Mouse (Mus musculus): ENCODE results near the gene Pdcd1. TPM values are rescaled to one million over a fixed set of nuclear protein-coding genes. Genes with fewer than 3 reads are reported as not detected.
"Not testable (repeated sequence)": the region's sequence is repeated elsewhere in the genome, so short reads cannot be mapped to it uniquely, and the experiment has no call there.

Gene Pdcd1
- total RNA-seq, 1 experiment = 0.45 TPM

DNA sequence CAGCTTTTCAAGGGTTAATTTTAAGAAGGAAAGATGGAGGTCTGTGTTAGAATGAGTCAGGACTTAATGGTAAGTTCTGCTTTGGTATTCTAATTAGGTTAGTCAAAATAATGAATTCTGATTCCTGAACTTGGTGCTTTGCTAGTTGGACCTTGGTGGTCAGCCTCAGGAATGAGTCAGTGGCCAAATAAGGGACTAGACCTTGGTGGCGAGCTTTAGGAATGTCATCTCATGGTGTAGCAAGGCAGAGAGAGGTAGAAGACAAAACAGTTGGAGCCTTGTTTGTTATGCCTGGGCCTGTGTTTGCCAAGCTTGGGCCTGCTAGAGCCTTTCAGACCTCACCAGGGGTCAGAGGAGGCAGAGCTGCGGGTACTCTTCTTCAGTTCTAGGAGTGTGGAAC is 23.6 kb downstream of the Pdcd1 start:
- TF ChIP-seq ZC3H11A (IDR thresholded peaks at IDR 0.05; ENCODE audit: borderline replicate concordance, low read depth, low read length) = no peak
- H3K4me3 ChIP-seq (ENCODE audit: insufficient read depth in 1 of 2, low read depth in 1 of 2, low read length in 2 of 2, poor library complexity in 1 of 2, severe bottlenecking in 1 of 2) = no peak overlapping the region
- no peaks in the 10 kb centered on the region for H3K9me3 ChIP-seq (ENCODE audit: control insufficient read depth, insufficient read depth, low read depth, low read length)
- H3K36me3 ChIP-seq (ENCODE audit: control insufficient read depth, insufficient read depth, low read length, poor library complexity, severe bottlenecking) = no peaks in the 10 kb centered on the region
- no peak overlapping the region for H3K27ac ChIP-seq (ENCODE audit: insufficient read depth, low read depth, low read length, poor library complexity, severe bottlenecking)
- no peak overlapping the region for H3K9ac ChIP-seq (ENCODE audit: insufficient read depth, low read depth, low read length, poor library complexity, severe bottlenecking)
- no peaks in the 10 kb centered on the region for H3K4me1 ChIP-seq (ENCODE audit: control insufficient read depth in 2 of 2, insufficient read depth in 2 of 2, low read length in 2 of 2, poor library complexity in 1 of 2)
- no peak for DNase-seq (ENCODE audit: low read depth, low spot score)
- in situ Hi-C loops (cut with MboI; ENCODE audit: low sequenced_read_pairs in 2 of 2, unreplicated experiment in 2 of 2) = no loop called here

DNA sequence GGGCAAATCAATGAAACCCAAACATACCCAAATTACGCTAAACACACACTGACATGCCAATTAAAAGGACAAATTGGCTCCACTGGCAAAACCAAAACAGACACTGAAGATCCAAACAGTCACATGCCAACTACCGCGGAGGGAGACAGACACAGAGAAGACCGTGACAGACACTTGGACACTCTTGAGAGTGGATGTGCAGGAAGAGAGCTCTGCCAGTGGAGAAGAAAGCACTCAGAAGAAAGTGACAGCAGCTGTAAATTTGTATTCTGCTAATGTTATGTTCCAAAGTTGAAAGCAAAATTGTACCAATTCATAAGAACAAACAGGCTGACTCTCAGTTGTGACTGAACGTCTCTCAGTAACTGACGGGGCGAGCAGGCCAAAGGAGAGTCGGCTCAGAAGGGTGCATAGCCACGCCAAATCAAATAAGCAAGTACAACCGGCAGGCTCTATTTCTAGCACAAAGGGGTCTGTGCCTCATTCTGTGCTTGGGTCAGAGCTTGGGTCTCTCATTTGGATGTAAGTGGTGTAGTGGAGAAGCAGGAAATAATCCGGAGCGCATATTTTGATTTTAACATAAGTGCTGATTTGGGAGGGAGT is 24.7 kb downstream of the Pdcd1 start:
- H3K4me3 ChIP-seq (ENCODE audit: insufficient read depth in 1 of 2, low read depth in 1 of 2, low read length in 2 of 2, poor library complexity in 1 of 2, severe bottlenecking in 1 of 2) = no peak overlapping the region
- no peaks in the 10 kb centered on the region for H3K4me1 ChIP-seq (ENCODE audit: control insufficient read depth in 2 of 2, insufficient read depth in 2 of 2, low read length in 2 of 2, poor library complexity in 1 of 2)
- no peaks in the 10 kb centered on the region for H3K36me3 ChIP-seq (ENCODE audit: control insufficient read depth, insufficient read depth, low read length, poor library complexity, severe bottlenecking)
- TF ChIP-seq HCFC1 (IDR thresholded peaks at IDR 0.05; ENCODE audit: borderline replicate concordance, insufficient read depth, low read length) (no peak), ZC3H11A (IDR thresholded peaks at IDR 0.05; ENCODE audit: borderline replicate concordance, low read depth, low read length) (no peak), ZNF384 (IDR thresholded peaks at IDR 0.05; ENCODE audit: low read depth, low read length) (no peak), MAFK (IDR thresholded peaks at IDR 0.05; ENCODE audit: insufficient read depth, low read depth, low read length) (no peak), CHD2 (IDR thresholded peaks at IDR 0.05; ENCODE audit: low read depth, low read length) (no peak)
- H3K27ac ChIP-seq (ENCODE audit: insufficient read depth, low read depth, low read length, poor library complexity, severe bottlenecking) = no peak overlapping the region
- no peak for DNase-seq (ENCODE audit: low read depth, low spot score)
- H3K9me3 ChIP-seq (ENCODE audit: control insufficient read depth, insufficient read depth, low read depth, low read length) = no peaks in the 10 kb centered on the region
- in situ Hi-C loops (cut with MboI; ENCODE audit: low sequenced_read_pairs in 2 of 2, unreplicated experiment in 2 of 2) = no loop called here
- H3K9ac ChIP-seq (ENCODE audit: insufficient read depth, low read depth, low read length, poor library complexity, severe bottlenecking) = no peak overlapping the region

DNA sequence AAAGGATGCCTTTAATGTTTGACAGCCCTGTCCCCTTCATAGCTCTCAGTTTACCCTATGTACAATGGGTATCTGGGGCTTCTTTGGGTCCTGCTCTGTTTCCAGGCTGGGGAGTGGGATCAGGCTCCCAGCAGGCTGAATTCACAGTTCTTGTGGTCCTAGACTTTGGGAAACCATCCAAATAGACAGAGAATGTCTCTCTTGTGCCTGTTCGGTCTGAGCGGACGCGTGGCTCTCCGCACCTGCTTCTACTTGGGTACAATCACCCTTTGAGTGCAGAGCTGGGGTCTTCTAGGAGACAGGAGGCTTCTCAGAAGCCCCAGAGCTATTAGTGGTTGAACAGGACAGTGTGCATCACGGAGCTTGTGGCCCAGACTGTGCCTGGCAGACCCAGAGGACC is 32.2 kb downstream of the Pdcd1 start, which contains the start of gene Neu4:
Gene Neu4, plus strand, starts transcription at position 301 of the 400 bp plus-strand sequence.
- in situ Hi-C loops (cut with MboI; ENCODE audit: low sequenced_read_pairs in 2 of 2, unreplicated experiment in 2 of 2) = no loop called here
- no peaks in the 10 kb centered on the region for H3K36me3 ChIP-seq (ENCODE audit: control insufficient read depth, insufficient read depth, low read length, poor library complexity, severe bottlenecking)
- no peak within 1 kb of the TSS for H3K4me3 ChIP-seq (ENCODE audit: insufficient read depth in 1 of 2, low read depth in 1 of 2, low read length in 2 of 2, poor library complexity in 1 of 2, severe bottlenecking in 1 of 2)
- TF ChIP-seq ZNF384 (IDR thresholded peaks at IDR 0.05; ENCODE audit: low read depth, low read length) (no peak), MAFK (IDR thresholded peaks at IDR 0.05; ENCODE audit: insufficient read depth, low read depth, low read length) (no peak), HCFC1 (IDR thresholded peaks at IDR 0.05; ENCODE audit: borderline replicate concordance, insufficient read depth, low read length) (no peak), CHD2 (IDR thresholded peaks at IDR 0.05; ENCODE audit: low read depth, low read length) (no peak), ZC3H11A (IDR thresholded peaks at IDR 0.05; ENCODE audit: borderline replicate concordance, low read depth, low read length) (no peak)
- no peaks in the 10 kb centered on the region for H3K9me3 ChIP-seq (ENCODE audit: control insufficient read depth, insufficient read depth, low read depth, low read length)
- H3K27ac ChIP-seq (ENCODE audit: insufficient read depth, low read depth, low read length, poor library complexity, severe bottlenecking) = no peak within 1 kb of the TSS
- no peak for DNase-seq (ENCODE audit: low read depth, low spot score)
- no peaks in the 10 kb centered on the region for H3K4me1 ChIP-seq (ENCODE audit: control insufficient read depth in 2 of 2, insufficient read depth in 2 of 2, low read length in 2 of 2, poor library complexity in 1 of 2)
- no peak within 1 kb of the TSS for H3K9ac ChIP-seq (ENCODE audit: insufficient read depth, low read depth, low read length, poor library complexity, severe bottlenecking)

DNA sequence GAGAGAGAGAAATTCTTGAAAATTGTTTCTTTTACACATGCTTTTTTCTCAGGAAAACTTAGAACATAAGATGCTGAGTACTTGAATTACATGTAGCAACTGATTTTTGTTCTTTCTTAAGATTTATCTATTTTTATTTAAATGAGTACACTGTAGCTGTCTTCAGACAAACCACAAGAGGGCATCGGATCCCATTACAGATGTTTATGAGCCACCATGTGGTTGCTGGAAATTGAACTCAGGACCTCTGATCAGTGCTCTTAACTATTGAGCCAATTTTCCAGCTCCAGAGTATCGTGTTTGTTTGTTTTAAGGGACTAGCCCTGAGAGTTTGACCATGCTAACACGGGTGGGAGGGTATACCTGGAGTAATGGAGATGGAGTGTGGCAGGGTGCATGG is 40.7 kb downstream of the Pdcd1 start:
- Histone ChIP-seq H3K4me1 (ENCODE audit: control insufficient read depth in 2 of 2, insufficient read depth in 2 of 2, low read length in 2 of 2, poor library complexity in 1 of 2) (no peaks in the 10 kb centered on the region), H3K36me3 (ENCODE audit: control insufficient read depth, insufficient read depth, low read length, poor library complexity, severe bottlenecking) (no peaks in the 10 kb centered on the region), H3K4me3 (ENCODE audit: insufficient read depth in 1 of 2, low read depth in 1 of 2, low read length in 2 of 2, poor library complexity in 1 of 2, severe bottlenecking in 1 of 2) (no peak overlapping the region), H3K27ac (ENCODE audit: insufficient read depth, low read depth, low read length, poor library complexity, severe bottlenecking) (no peak overlapping the region), H3K9ac (ENCODE audit: insufficient read depth, low read depth, low read length, poor library complexity, severe bottlenecking) (no peak overlapping the region), H3K9me3 (ENCODE audit: control insufficient read depth, insufficient read depth, low read depth, low read length) (no peaks in the 10 kb centered on the region)
- no peak for TF ChIP-seq ZC3H11A (IDR thresholded peaks at IDR 0.05; ENCODE audit: borderline replicate concordance, low read depth, low read length)
- no peak for TF ChIP-seq CHD2 (IDR thresholded peaks at IDR 0.05; ENCODE audit: low read depth, low read length)
- TF ChIP-seq HCFC1 (IDR thresholded peaks at IDR 0.05; ENCODE audit: borderline replicate concordance, insufficient read depth, low read length) = no peak
- TF ChIP-seq ZNF384 (IDR thresholded peaks at IDR 0.05; ENCODE audit: low read depth, low read length) = no peak
- TF ChIP-seq MAFK (IDR thresholded peaks at IDR 0.05; ENCODE audit: insufficient read depth, low read depth, low read length) = no peak
- no peak for DNase-seq (ENCODE audit: low read depth, low spot score)
- in situ Hi-C loops (cut with MboI; ENCODE audit: low sequenced_read_pairs in 2 of 2, unreplicated experiment in 2 of 2) = no loop called here

DNA sequence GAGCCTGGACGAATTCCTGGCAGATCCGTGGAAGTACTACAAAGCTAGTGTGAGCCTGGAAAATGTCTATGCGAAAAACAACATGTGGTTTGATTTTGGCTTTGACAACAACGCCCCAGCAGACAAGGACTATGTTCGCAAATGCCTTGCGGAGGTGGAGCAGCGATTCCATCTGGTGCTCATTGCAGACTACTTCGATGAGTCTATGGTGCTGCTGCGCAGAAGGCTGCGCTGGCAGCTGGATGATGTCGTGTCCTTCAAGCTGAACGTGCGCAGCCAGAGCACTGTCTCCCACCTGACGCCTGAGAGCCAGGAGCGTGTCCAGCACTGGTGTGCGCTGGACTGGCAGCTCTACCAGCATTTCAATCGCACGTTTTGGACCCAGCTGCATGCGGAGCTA is 43.5 kb downstream of the Pdcd1 start:
- DNase-seq (ENCODE audit: low read depth, low spot score); H3K4me1 ChIP-seq (ENCODE audit: control insufficient read depth in 2 of 2, insufficient read depth in 2 of 2, low read length in 2 of 2, poor library complexity in 1 of 2); H3K4me3 ChIP-seq (ENCODE audit: insufficient read depth in 1 of 2, low read depth in 1 of 2, low read length in 2 of 2, poor library complexity in 1 of 2, severe bottlenecking in 1 of 2); H3K36me3 ChIP-seq (ENCODE audit: control insufficient read depth, insufficient read depth, low read length, poor library complexity, severe bottlenecking); in situ Hi-C loops (cut with MboI; ENCODE audit: low sequenced_read_pairs in 2 of 2, unreplicated experiment in 2 of 2); H3K27ac ChIP-seq (ENCODE audit: insufficient read depth, low read depth, low read length, poor library complexity, severe bottlenecking); H3K9me3 ChIP-seq (ENCODE audit: control insufficient read depth, insufficient read depth, low read depth, low read length); H3K9ac ChIP-seq (ENCODE audit: insufficient read depth, low read depth, low read length, poor library complexity, severe bottlenecking): not testable (repeated sequence)

DNA sequence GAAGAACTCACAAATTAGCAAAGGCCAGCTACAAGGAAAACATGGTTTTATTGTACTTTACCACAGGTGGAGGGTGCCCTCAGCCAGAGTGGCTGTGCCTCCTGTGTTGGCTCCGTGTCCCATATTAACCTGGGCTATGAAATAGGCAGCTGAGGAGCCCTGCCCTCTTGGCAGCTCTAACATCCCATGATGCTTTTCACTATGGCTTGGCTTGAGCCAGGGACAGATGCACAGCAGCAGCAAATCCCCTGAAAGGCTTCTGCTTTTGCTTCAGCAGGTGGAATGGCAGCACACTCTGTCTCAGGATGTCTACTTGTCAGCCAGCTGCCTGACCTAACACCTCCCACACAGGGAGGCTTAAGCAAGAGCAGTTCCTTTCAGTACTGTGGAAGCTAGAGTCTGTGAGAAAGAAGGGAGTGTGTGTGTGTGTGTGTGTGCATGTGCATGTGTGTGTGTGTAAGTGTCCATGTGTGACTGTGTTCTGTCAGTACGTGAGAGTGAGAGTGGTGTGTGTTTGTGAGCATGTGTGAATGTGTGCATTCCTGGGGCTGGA is 46.3 kb downstream of the Pdcd1 start:
- H3K4me3 ChIP-seq (ENCODE audit: insufficient read depth in 1 of 2, low read depth in 1 of 2, low read length in 2 of 2, poor library complexity in 1 of 2, severe bottlenecking in 1 of 2); DNase-seq (ENCODE audit: low read depth, low spot score); H3K36me3 ChIP-seq (ENCODE audit: control insufficient read depth, insufficient read depth, low read length, poor library complexity, severe bottlenecking); H3K9ac ChIP-seq (ENCODE audit: insufficient read depth, low read depth, low read length, poor library complexity, severe bottlenecking); H3K27ac ChIP-seq (ENCODE audit: insufficient read depth, low read depth, low read length, poor library complexity, severe bottlenecking); H3K9me3 ChIP-seq (ENCODE audit: control insufficient read depth, insufficient read depth, low read depth, low read length); H3K4me1 ChIP-seq (ENCODE audit: control insufficient read depth in 2 of 2, insufficient read depth in 2 of 2, low read length in 2 of 2, poor library complexity in 1 of 2); in situ Hi-C loops (cut with MboI; ENCODE audit: low sequenced_read_pairs in 2 of 2, unreplicated experiment in 2 of 2): not testable (repeated sequence)
